Mouse (Mus musculus) stomach, embryonic 14.5 days (tissue): ENCODE data around the gene Ikzf1. TPM values are rescaled to one million over a fixed set of nuclear protein-coding genes. Genes with fewer than 3 reads are reported as not detected.

ENCODE experiments used
- ATAC-seq: fragments of 200-750 bp; cut with Nextera tagmentation; 2 replicates; pipeline ENCODE4 v1.8.0; 2017; ENCODE audit warnings: low read depth, moderate TSS enrichment; ENCODE audit not compliant: insufficient number of reproducible peaks, insufficient read depth, low FRiP score
- H3K27ac ChIP-seq: fragments of 300-500 bp; sonication (generic); 2 replicates; pipeline ENCODE4 v1.5.1; 2014; ENCODE audit warnings: mild to moderate bottlenecking, low read length, moderate library complexity, mixed read lengths
- H3K27me3 ChIP-seq: fragments of 300-500 bp; sonication (generic); 2 replicates; pipeline ENCODE4 v1.6.1; 2014; ENCODE audit warnings: low read length, control low read depth, mixed read lengths; ENCODE audit not compliant: control insufficient read depth, insufficient read depth
- H3K36me3 ChIP-seq: fragments of 300-500 bp; sonication (generic); 2 replicates; pipeline ENCODE4 v1.6.1; 2014; ENCODE audit warnings: mild to moderate bottlenecking, control low read depth, low read length, moderate library complexity, mixed read lengths; ENCODE audit not compliant: control insufficient read depth, insufficient read depth
- H3K4me1 ChIP-seq: fragments of 300-500 bp; sonication (generic); 2 replicates; pipeline ENCODE4 v1.6.1; 2014; ENCODE audit warnings: low read length, control low read depth, mixed read lengths; ENCODE audit not compliant: control insufficient read depth, insufficient read depth
- H3K4me2 ChIP-seq: fragments of 300-500 bp; sonication (generic); replicated peaks from 2 replicates; pipeline ENCODE4 v1.6.1; 2014; ENCODE audit warnings: low read depth, low read length, control low read depth
- H3K4me3 ChIP-seq: fragments of 300-500 bp; sonication (generic); 2 replicates; pipeline ENCODE4 v1.5.1; 2014; ENCODE audit warnings: low read depth, low read length, control low read depth
- H3K9ac ChIP-seq: fragments of 300-500 bp; sonication (generic); replicated peaks from 2 replicates; pipeline ENCODE4 v1.6.1; 2014; ENCODE audit warnings: low read depth, mild to moderate bottlenecking, control low read depth, low read length, moderate library complexity, mixed read lengths
- H3K9me3 ChIP-seq: fragments of 300-500 bp; sonication (generic); 2 replicates; pipeline ENCODE4 v1.6.1; 2016; ENCODE audit warnings: low read depth, low read length, control low read depth; ENCODE audit not compliant: control insufficient read depth
- WGBS: fragments of 180-500 bp; shearing (Covaris S2); extraction: QIAGEN DNeasy Blood & Tissue Kit; methylation state at CpG from one replicate; pipeline ENCODE4 v1.1.7; 2014; 5-methylcytosine and 5-hydroxymethylcytosine counted together
- polyA plus RNA-seq: library from polyadenylated mRNA; unstranded; fragments of >200 nt; fragmentation: Nextera tagmentation; extraction: Ambion mirVana; gene quantifications from 2 replicates; pipeline ENCODE4 v1.2.1, GENCODE M21; 2014

The Ikzf1 gene
- polyA plus RNA-seq, 1 experiment from 2014 or later, result 2.2 TPM

GRCm38 (mm10) chr11:11708154-11708719 lies 23.4 kb downstream of the Ikzf1 start:
- no peak overlapping the region for H3K4me3 ChIP-seq
- WGBS, result 85% methylated on average over 9 of the region's 9 CpGs
- no peak overlapping the region for H3K27ac ChIP-seq
- H3K27me3 ChIP-seq, result no peaks in the 10 kb centered on the region
- no peak for ATAC-seq
- no peaks in the 10 kb centered on the region for H3K36me3 ChIP-seq
- no peak overlapping the region for H3K4me2 ChIP-seq
- no peak overlapping the region for H3K9ac ChIP-seq
- no peaks in the 10 kb centered on the region for H3K9me3 ChIP-seq
- H3K4me1 ChIP-seq, result no peaks in the 10 kb centered on the region

- Histone ChIP-seq H3K27ac (no peak overlapping the region), H3K4me2 (no peak overlapping the region), H3K9ac (no peak overlapping the region), H3K36me3 (no peaks in the 10 kb centered on the region), H3K4me1 (no peaks in the 10 kb centered on the region), H3K27me3 (no peaks in the 10 kb centered on the region), H3K4me3 (no peak overlapping the region), H3K9me3 (no peaks in the 10 kb centered on the region)
- no peak for ATAC-seq
- WGBS, result 89% methylated on average over 6 of the region's 6 CpGs
Measured at GRCm38 (mm10) chr11:11709311-11709710, 24.5 kb downstream of the Ikzf1 start.

GRCm38 (mm10) chr11:11710718-11711117 lies 25.9 kb downstream of the Ikzf1 start:
- H3K9ac ChIP-seq, result no peak overlapping the region
- no peaks in the 10 kb centered on the region for H3K4me1 ChIP-seq
- no peak overlapping the region for H3K4me3 ChIP-seq
- H3K9me3 ChIP-seq, result no peaks in the 10 kb centered on the region
- H3K27me3 ChIP-seq, result no peaks in the 10 kb centered on the region
- H3K27ac ChIP-seq, result no peak overlapping the region
- H3K36me3 ChIP-seq, result no peaks in the 10 kb centered on the region
- ATAC-seq, result no peak
- H3K4me2 ChIP-seq, result no peak overlapping the region

- no peak overlapping the region for H3K9ac ChIP-seq
- H3K4me1 ChIP-seq, result no peaks in the 10 kb centered on the region
- H3K9me3 ChIP-seq, result no peaks in the 10 kb centered on the region
- H3K27me3 ChIP-seq, result no peaks in the 10 kb centered on the region
- H3K36me3 ChIP-seq, result no peaks in the 10 kb centered on the region
- no peak for ATAC-seq
- H3K4me3 ChIP-seq, result no peak overlapping the region
- no peak overlapping the region for H3K27ac ChIP-seq
- 51% methylated on average over 7 of the region's 7 CpGs for WGBS
- H3K4me2 ChIP-seq, result no peak overlapping the region
Measured at GRCm38 (mm10) chr11:11711748-11712147, 26.9 kb downstream of the Ikzf1 start.

GRCm38 (mm10) chr11:11714676-11715075 lies 29.9 kb downstream of the Ikzf1 start:
- Histone ChIP-seq H3K9ac (no peak overlapping the region), H3K4me2 (no peak overlapping the region), H3K27me3 (no peaks in the 10 kb centered on the region), H3K4me3 (no peak overlapping the region), H3K27ac (no peak overlapping the region), H3K4me1 (no peaks in the 10 kb centered on the region), H3K36me3 (no peaks in the 10 kb centered on the region), H3K9me3 (no peaks in the 10 kb centered on the region)
- no peak for ATAC-seq
- WGBS, result 63% methylated on average over 2 of the region's 2 CpGs

GRCm38 (mm10) chr11:11715963-11716691 lies 31.3 kb downstream of the Ikzf1 start:
- no peak overlapping the region for H3K9ac ChIP-seq
- no peaks in the 10 kb centered on the region for H3K27me3 ChIP-seq
- ATAC-seq, result no peak
- H3K4me2 ChIP-seq, result no peak overlapping the region
- H3K27ac ChIP-seq, result no peak overlapping the region
- no peak overlapping the region for H3K4me3 ChIP-seq
- no peaks in the 10 kb centered on the region for H3K36me3 ChIP-seq
- 81% methylated on average over 7 of the region's 7 CpGs for WGBS
- no peaks in the 10 kb centered on the region for H3K9me3 ChIP-seq
- no peaks in the 10 kb centered on the region for H3K4me1 ChIP-seq

- Histone ChIP-seq H3K27ac (no peak overlapping the region), H3K36me3 (no peaks in the 10 kb centered on the region), H3K9ac (no peak overlapping the region), H3K9me3 (no peaks in the 10 kb centered on the region), H3K27me3 (no peaks in the 10 kb centered on the region), H3K4me3 (no peak overlapping the region), H3K4me1 (no peaks in the 10 kb centered on the region), H3K4me2 (no peak overlapping the region)
- no peak for ATAC-seq
- WGBS, result 72% methylated on average over 2 of the region's 2 CpGs
Measured at GRCm38 (mm10) chr11:11716692-11717037, 31.9 kb downstream of the Ikzf1 start.

- 76% methylated on average over 4 of the region's 4 CpGs for WGBS
- Histone ChIP-seq H3K9ac (no peak overlapping the region), H3K36me3 (no peaks in the 10 kb centered on the region), H3K4me1 (no peaks in the 10 kb centered on the region), H3K27me3 (no peaks in the 10 kb centered on the region), H3K4me2 (no peak overlapping the region), H3K9me3 (no peaks in the 10 kb centered on the region), H3K27ac (no peak overlapping the region), H3K4me3 (no peak overlapping the region)
- no peak for ATAC-seq
Measured at GRCm38 (mm10) chr11:11717606-11718167, 32.9 kb downstream of the Ikzf1 start.
